Mouse (Mus musculus): Measurements from ENCODE around the gene Zc3h7a. TPM values are rescaled to one million over a fixed set of nuclear protein-coding genes. Genes with fewer than 3 reads are reported as not detected.
"Not testable (repeated sequence)": the region's sequence is repeated elsewhere in the genome, so short reads cannot be mapped to it uniquely, and the experiment has no call there.

Zc3h7a gene
- total RNA-seq (2015; ENCODE audit: low replicate concordance) = 53.3 and 83.4 TPM in 2 replicates
- total RNA-seq (2017; ENCODE audit: low replicate concordance) = 57.7 and 61.0 TPM in 2 replicates

DNA sequence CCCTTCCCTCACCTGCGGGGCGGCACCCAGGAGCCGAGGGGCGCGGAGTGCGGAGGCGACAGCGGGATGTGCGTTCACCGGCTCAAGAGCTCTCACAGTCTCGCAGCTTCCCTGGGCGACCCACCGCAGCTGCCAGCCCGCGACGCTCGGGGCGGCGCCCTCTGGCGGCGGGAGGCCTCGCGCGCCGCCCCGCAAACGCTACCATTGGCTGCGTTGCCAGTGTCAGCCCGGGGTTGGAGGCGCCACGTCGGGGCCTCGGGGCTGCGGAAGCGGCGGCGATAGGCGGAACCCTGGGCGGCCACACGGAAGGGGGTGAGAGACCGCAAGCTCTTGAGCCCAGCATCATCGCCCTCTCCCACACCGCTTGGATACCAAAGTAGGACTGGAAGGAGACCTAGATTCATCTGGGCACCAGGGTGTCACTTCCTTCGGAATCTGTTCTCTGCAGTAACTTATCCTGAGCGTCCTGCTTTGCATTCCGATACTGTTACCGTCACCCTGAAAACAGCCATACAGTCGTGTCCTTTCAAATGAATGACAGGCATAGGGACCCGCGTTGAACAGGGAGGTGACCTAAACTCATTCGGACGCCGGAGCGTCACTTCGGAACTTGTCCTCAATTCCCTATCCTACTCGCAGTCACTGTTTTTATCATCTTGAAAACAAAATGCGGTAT is at the start of gene Zc3h7a:
Gene Zc3h7a (minus strand): TSS at position 186 of the 676 bp plus-strand sequence.
- peak; percentile 92 for ATAC-seq (replicated peaks; ENCODE audit: low FRiP score, poor library complexity, severe bottlenecking)

DNA sequence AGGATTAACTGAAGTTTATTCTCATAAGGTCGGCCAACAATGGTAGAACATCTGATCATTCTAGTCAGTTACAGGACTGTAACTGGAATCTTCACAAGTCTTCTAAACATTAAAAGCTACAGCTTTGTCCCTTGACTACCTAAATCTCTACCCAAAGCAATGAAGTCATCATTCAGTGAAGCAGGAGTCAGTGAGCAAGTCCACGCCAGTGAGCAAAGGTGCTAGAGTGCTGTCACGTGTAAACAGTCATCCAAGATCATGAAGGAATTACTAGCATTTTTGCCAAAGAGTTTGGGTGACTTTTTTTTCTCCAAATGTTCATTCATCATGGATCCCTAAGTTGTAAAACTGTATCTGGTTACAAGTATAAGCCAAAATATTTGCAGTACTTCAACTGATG is 41.6 kb upstream of the Zc3h7a start:
- no peak for ATAC-seq (replicated peaks; ENCODE audit: low FRiP score, poor library complexity, severe bottlenecking)

DNA sequence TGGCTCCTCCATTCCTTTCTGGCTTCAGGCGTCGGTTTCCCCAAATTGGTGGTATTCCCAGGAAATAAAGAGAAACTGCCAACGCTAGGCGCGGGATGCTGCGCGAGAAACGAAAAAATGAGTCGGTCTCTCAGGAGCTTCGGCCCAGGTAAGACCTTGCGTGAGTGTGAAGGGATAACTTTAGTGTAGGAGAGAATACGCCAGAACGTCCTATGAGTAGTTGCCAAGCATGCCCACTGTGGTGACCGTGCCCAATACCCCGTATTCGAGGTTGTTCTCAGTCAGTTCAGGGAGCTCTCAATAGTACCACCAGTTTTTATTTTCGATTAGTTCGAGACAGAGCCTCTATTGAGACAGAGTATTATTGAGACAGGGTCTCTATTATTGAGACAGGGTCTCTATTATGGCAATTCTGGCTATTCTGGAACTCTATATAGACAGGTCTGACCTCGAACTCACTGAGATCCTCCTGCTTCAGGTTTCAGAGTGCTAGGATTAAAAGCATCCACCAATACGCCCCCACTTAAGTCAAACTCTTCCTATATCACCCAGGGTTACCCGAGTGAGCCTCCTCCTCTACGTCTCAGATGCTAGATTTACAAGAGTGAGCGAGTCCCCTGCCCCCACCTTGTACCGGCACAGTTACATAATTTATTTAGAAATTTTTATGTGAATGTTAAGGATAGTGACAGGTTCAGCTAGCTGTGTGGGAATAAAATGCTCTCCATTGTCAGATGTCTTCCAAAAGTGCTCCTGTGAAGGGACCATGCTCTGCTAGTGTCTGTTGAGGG is 27.6 kb upstream of the Zc3h7a start:
- ATAC-seq (replicated peaks; ENCODE audit: low FRiP score, poor library complexity, severe bottlenecking) = peak; percentile 61

DNA sequence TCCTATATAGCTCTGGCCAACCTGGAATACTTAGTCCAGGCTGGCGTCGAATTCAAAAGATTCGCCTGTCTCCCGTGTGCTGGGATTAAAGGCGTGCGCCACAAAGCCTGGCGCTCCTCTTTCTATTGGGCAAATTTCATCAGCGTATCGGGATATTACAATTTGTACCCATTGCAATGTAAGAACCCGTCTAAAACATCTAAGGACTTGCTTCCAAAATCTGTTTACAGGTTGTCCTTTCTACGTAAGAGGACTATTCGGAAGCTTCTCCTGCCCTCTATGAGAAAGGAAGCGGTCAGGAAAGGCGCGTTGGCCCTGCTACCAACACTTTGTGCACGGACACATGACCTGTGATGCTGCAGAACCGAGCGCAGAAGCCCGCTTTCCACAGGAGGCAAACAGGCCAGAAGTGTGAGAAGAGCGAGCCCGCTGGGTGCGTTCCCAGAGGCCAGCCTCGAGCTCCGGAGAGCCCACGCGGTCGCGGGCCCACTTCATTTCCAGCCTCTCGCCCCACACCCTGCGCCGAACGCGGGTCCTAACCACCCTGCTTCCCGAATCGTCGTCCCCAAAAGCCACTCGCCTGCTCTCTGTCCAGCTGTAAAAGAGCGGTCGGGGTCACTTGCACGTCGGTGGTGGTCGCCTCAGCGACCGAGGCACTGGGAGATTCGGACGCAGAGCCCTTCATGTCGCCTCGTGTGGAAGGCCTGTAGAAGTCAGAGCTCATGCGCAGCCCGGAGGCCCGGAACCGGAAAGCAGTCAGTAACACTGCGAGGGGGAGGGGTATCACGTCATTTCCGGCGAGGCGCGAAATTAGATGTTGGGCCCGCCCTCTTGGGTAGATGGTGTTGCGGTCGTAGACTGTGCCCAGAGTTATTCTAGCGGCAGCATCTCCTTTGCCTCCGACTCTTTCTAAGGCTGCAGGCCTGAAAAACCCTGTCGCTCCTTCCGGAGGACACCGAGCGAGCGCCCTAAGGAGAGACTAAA is 26.7 kb upstream of the Zc3h7a start, which contains the start of gene Rsl1d1:
Gene Rsl1d1 (minus strand): TSS at position 761 of the 984 bp plus-strand sequence.
- peak; percentile 97 for ATAC-seq (replicated peaks; ENCODE audit: low FRiP score, poor library complexity, severe bottlenecking)

DNA sequence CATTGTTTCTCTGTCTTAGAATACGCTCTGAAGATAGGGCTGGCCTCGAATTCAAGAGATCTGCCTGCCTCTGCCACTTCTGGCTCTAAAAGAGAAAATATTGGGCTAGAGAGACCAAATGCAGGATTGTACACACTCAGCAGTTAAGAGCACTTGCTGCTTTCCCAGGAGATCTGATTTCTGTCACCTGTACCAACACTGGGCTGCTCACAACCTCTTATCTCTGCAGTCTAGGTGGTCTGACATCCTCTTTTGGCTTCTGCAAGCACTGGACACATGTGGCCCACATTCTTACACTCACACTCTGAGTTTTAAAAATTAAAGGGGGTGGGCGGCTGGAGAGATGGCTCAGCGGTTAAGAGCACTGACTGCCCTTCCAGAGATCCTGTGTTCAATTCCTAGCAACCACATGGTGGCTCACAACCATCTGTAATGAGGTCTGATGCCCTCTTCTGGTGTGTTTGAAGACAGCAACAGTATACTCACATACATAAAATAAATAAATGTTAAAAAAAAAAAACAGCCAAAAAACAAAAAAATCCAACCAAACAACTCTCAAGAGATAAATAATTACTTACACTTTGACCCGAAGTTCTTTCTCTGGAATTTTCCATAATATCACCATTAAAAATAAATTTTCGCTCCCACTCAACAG is 25.7 kb upstream of the Zc3h7a start:
- ATAC-seq (replicated peaks; ENCODE audit: low FRiP score, poor library complexity, severe bottlenecking) = no peak

DNA sequence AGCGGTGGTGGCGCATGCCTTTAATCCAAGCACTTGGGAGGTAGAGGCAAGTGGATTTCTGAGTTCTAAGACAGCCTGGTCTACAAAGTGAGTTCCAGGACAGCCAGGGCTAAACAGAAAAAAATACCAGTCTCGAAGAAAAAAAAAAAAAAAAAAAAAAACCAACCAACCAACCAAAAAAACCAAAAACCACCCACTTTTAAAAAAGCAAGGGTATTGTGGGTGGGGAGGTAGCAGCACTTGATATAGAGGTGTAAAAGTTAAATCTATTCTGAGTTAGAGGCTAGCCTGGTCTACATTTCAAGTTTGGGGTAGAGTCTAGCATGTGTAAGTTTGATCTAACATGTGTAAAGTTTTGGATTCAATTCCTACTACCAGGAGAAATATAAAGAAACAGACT is 24.1 kb upstream of the Zc3h7a start:
- ATAC-seq (replicated peaks; ENCODE audit: low FRiP score, poor library complexity, severe bottlenecking) = no peak

DNA sequence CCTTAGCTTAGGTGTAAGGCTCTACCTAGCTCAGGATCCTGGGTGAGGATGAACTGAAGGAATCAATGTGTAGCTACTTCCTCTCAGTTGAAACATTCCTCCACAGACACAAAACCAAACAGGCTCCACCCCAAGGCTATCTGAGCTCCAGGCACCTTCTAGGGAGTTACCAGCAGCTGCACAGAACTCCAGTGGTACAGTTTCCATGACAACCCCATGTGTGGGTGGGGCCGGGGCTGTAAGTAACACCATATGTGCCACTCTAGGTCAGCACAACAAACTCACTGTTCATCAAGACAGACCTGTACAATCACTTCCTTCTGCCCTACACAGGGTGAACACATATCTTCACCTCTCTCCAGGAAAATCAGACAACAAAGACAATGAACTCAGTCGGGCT is 22.3 kb upstream of the Zc3h7a start:
- ATAC-seq (replicated peaks; ENCODE audit: low FRiP score, poor library complexity, severe bottlenecking) = peak; percentile 44; the same call in 1 of the 2 replicates

DNA sequence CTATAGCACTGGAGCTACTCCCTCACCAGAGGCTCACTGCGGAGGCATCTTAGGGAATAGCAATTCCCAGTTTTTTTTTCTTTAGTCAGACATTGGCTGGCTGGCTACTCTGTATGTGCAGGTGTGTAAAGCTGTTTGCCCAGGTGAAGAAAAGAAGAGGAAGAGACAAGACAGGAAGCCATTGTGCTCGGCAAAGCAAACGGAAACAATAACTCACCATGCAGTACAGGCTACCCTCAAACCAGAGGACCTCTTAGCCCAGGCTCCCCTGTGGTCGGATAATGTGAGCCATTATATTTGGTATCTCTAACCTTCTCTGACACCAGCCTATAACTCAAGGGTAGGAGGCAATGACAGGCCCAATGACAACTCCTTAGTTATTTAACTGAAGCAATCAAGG is 20.9 kb upstream of the Zc3h7a start:
- no peak for ATAC-seq (replicated peaks; ENCODE audit: low FRiP score, poor library complexity, severe bottlenecking)

DNA sequence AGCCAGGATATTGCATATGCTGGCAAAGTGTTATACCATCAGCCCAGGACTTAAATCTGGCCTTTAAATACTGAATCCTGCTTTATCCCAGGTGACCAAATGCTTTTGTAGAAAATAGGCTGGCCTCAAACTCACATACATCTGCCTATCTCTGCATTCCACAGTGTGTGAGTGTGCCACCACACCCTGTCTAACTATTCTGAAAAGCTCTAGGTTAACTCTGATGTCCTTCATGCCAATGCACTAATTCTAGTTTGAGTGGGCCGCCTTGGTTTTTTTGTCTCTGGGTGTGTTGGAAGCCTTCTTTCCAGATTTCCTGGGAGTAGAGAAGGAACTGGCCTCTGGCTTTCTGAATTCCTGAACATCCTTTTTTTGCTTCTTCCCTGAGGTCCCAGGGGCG is 17.0 kb upstream of the Zc3h7a start:
- no peak for ATAC-seq (replicated peaks; ENCODE audit: low FRiP score, poor library complexity, severe bottlenecking)

DNA sequence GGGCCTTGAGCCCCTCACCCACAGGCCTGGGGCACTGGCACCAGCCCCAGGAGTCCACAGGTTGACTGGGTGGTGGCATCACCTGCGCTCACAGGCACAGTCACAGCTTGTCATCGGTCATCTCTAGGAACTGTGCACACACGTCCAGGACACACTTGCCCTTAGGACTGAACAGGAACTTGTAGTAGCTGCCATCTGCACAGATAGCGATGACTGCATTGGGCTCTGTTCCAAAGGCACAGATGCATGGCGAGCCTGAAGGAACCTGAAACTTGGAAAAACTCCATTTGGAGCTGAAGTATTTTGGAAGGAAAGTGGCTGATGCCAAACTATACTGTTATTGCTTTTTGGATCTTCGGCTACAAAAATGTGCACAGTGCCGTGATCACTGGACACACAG is 14.0 kb upstream of the Zc3h7a start:
- ATAC-seq (replicated peaks; ENCODE audit: low FRiP score, poor library complexity, severe bottlenecking) = no peak

DNA sequence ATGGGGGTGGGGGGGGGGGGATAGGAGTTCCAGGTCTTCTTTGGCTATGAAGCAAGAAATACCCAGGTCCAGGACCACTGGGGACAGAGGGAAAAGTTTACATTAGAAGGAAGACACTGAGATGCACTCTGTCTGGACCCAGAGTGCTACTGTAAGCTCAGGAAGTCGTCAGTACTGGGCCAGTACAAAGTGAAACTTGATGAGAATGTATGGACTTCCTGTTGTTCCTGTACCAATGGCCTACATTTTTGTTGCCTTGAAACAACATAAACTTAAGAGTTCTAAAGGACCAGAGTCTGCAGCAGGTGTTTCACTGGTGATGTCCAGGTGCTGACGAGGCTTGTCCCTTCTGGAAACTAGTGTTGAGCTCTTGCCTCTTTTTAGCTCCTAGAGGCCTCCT is 1.2 kb upstream of the Zc3h7a start:
- ATAC-seq (replicated peaks; ENCODE audit: low FRiP score, poor library complexity, severe bottlenecking) = no peak

DNA sequence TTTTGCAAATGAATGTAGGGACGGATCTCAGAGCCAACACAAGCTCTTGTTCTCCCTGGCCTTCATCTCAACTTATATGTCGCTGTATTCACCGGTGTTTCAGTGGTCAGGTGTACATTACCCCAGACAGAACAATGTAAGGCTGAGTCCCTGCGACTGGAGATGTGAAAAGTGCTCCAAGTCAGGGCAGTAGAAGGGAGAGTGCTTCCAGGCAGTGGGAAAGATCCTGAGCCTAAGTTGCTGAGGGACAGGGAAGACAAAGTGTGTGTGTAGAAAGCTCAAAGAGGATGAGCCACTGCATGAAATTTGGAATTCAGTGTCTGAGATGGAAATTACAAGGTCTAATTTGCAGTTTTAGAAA is 671 bp upstream of the Zc3h7a start:
- ATAC-seq (replicated peaks; ENCODE audit: low FRiP score, poor library complexity, severe bottlenecking) = no peak

DNA sequence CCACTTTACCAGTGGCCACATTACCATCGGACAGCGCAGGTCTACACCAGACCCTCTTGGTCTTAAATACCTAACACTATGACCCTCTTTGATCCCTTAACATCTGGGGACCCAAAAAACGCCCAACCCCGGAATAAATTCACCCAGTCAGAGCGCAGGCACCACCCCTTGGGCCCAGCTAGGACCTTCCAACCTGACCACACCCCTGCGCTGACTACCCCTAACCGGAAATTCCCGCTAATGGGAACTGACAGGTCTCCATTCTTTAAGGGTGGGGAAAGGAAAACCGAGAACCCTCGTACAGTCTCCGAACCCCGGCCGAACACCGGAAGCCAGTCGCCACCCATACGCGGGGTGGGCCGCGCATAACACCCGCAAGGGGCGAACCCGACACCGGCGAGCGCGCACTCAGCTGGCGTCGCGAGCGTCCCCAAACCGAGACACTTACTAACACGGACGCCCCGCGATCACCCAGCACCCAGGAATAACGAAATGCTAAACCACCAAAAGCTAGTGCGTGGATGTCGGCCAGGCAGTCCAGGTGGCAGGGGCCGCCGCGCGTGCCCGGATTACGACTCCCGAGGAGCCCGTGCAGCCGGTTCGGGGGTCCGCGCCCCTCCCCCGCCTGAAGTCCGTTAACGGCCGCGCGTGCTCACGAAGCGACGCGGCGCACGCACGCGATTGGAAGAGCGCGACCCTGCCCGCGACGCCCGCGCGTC is 545 bp downstream of the Zc3h7a start:
- ATAC-seq (replicated peaks; ENCODE audit: low FRiP score, poor library complexity, severe bottlenecking) = peak; percentile 59

DNA sequence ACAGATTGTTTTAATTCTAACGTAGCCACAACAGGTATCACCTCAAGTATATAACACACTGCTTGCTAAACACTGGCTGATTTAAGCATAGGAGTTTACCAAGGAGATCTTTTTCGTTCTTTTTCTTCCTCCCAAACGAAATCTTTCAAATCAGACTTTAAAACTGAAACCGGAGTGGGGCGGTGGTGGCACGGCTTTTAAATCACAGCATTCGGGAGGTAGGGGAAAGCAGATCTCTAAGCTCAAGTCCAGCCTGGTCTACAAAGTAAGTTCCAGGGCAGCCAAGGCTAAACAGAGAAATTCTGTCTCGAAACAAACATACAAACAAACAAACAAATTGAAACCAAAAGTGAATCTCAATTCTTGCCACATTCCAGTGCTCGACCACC is 1.1 kb downstream of the Zc3h7a start:
- ATAC-seq (replicated peaks; ENCODE audit: low FRiP score, poor library complexity, severe bottlenecking) = no peak

DNA sequence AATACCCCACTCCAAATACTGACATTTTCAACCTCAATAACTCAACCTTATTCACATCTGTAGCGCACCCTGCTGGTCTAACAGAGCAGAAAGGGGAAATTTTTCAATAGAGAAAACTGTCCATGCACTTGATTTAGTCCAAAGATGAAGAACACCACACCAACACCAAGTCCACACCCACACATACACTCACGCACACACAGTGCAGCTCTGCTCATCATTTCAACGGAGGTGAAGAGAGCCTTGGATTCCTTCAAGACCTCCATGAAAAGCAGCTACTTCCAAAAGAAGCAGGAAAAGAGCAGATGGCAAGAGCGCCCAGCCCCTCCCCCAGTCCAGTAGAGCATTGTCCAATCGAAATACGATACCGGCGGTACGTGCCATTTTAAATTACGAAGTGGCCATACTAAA is 1.5 kb downstream of the Zc3h7a start:
- peak; percentile 47; the same call in 1 of the 2 replicates for ATAC-seq (replicated peaks; ENCODE audit: low FRiP score, poor library complexity, severe bottlenecking)

DNA sequence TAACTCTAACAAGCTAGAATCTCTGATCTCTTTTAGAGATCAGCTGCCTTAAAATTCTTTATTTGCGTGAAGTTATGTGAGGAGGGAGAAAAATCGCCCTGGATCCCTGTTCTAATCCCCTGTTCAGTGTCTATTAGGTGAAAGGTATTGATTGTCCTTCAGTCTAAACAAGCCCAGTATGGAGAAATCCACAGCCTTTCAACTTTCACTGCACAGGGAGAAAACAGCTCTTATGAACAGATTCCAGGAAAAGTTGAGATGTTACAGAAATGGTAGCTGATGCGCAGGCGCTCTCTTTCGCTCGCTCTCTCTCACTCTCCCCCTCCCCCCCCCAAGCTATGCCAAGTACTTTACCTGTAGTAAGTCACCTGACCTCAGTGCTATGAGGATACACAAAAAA is 4.5 kb downstream of the Zc3h7a start:
- no peak for ATAC-seq (replicated peaks; ENCODE audit: low FRiP score, poor library complexity, severe bottlenecking)

DNA sequence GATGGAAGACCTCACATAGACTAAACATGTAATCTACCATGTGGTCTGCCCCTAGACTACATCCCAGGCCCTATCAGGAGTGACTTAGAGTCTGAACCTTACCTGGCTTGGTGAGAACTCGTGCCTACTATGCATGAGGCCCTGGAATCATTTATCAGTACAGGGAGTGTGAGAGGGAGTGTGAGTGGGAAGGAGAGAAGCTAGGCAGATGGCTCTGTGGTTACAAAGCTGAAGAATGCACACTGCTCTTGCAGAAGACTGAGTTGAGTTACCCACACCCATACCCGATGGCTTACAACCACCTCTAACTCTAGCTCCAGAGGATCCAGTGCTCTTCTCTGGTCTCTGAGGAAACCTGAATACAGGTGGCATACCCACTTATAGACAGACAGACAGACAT is 9.8 kb downstream of the Zc3h7a start:
- ATAC-seq (replicated peaks; ENCODE audit: low FRiP score, poor library complexity, severe bottlenecking) = no peak

DNA sequence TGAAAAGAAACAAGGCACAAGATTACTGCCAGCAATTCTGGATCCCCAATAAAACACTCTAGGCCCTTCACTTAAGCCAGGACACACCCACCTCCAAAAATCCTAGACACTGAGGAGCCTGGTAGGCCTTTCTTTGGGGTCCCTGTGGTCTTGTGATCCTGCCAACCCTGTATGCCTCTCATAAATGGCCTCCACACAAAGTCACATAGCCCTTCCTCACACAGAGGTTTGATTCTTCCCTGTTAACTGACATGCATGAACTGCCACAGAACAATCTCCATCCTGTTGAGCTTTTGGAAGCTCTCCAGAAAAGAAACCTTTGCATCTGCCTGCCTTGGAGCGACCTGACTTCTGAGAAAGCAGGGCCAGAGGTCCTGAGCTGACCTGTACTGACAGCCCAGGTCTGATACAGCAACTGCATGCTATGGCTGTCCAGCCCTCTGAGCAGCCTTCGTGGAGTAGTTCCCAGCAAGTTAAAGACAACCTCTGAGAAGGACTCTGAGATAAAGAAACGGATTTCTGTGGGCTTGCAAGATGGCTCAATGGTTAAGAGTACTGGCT is 11.4 kb downstream of the Zc3h7a start:
- no peak for ATAC-seq (replicated peaks; ENCODE audit: low FRiP score, poor library complexity, severe bottlenecking)

DNA sequence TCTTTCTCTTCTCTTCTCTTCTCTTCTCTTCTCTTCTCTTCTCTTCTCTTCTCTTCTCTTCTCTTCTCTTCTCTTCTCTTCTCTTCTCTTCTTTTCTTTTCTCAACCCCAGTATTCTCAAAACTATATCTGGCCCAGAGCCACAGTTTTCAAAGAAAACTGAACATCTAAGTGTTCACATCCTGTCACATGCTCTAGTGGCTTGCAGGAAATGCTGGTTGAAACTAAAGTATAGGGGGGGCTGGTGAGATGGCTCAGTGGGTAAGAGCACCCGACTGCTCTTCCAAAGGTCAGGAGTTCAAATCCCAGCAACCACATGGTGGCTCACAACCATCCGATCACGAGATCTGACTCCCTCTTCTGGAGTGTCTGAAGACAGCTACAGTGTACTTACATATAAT is 18.5 kb downstream of the Zc3h7a start:
- not testable (repeated sequence) for ATAC-seq (replicated peaks; ENCODE audit: low FRiP score, poor library complexity, severe bottlenecking)
